Mouse (Mus musculus): ENCODE measurements around the gene Sirt1. TPM values are rescaled to one million over a fixed set of nuclear protein-coding genes. Genes with fewer than 3 reads are reported as not detected.

Sirt1 gene
- polyA plus RNA-seq, 2 experiments from 2014 or later: 6.3 to 9.3 TPM

GRCm38 (mm10) chr10:63313726-63314125, 67.8 kb downstream of the Sirt1 start:
- no peak for ATAC-seq

GRCm38 (mm10) chr10:63308582-63309366, 72.7 kb downstream of the Sirt1 start:
- peak; percentile 81 for ATAC-seq

GRCm38 (mm10) chr10:63302356-63302755, 79.1 kb downstream of the Sirt1 start:
- ATAC-seq: no peak

DNA sequence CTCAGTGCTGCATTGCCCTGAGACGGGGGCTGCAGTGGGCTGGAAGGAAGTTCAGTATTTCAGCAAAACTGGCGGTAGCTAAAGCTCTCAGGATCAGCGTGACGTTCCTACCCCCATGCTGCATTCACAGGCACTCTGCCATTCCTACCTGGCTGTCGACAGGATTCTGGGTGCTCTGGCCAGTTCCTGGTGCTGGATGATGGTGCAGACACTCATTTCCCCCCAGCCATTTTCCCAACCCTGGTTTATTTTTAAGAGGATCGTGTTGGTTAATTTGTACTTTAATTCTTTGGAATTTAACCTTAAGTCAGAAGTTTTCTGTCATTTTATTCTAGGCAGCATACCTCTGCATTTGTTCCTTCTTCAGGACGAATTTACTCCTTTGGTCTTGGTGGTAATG, 98.7 kb downstream of the Sirt1 start:
- ATAC-seq: no peak

DNA sequence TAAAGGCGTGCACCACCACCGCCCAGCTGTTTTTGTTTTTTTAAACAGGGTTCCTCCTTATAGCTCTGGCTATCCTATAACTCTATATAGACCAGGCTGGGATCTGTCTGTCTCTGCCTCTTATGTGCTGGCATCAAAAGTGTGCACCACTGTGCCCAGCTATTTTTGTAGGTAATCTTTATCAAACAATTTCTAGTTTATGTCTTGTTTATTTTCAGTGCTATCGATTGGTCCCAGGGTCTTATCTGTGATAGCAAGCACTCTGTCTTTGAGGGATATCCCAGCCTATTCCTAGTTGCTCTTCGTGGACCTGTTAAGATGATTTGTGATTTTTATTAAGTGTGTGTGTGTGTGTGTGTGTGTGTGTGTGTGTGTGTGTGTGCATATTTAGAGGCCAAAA, 99.1 kb downstream of the Sirt1 start:
- no peak for ATAC-seq

DNA sequence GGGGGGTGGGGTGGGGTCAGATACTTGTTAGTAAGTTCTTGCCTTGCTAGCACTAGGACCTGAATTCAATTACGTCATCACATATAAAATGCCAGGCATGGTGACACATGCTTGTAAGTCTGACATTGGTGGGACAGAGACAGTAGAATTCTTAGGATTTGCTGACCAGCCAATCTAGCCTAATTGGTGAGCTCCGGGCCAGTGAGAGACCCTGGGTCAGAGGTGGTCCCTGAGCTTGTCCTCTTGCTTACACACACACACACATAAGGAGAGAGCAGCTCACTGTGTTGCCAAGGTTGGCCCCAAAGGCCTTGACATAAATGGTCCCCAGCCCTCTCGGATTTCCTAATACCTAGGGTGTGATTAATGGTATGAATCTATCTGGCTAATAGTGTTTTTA, 101.7 kb downstream of the Sirt1 start:
- no peak for ATAC-seq

DNA sequence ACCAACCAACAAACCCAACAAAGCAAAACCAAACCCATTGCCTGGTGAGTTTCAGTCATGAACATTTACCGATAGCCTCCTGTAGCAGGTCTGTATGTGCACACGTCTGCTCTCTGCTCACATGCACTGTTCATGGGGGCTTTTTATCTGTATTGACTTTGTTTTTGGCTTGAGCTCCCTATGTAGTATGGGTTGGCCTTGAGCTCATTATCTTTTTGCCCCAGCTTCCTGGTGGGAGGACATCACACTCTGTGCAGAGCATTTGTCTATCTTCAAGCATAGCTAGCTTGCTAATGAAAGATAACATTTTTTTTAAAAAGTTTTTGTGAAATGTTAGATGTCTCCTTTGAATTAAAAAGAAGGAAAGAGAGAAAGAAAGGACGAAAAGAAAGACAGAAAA, 104.5 kb downstream of the Sirt1 start:
- no peak for ATAC-seq

- no peak for ATAC-seq
Measured at GRCm38 (mm10) chr10:63272868-63273267, 108.6 kb downstream of the Sirt1 start.

- ATAC-seq: no peak
Measured at GRCm38 (mm10) chr10:63272401-63272800, 109.1 kb downstream of the Sirt1 start.

Other genes with a start within 250 kb of the Sirt1 start
- not detected for gene Mypn, start 177.8 kb downstream of the Sirt1 start, polyA plus RNA-seq (2017; shearing (Covaris generic))
- gene Herc4, start 137.9 kb downstream of the Sirt1 start, polyA plus RNA-seq (2017; shearing (Covaris generic)): 100 to 1,000 TPM in 1 of 2 experiments, 10 to 100 TPM in 1; 70.4 to 105 TPM
- gene Dnajc12, start 739 bp upstream of the Sirt1 start, polyA plus RNA-seq (2017; shearing (Covaris generic)): 1 to 10 TPM; 6.0 to 8.6 TPM
- not detected for gene Gm7075, start 40.1 kb upstream of the Sirt1 start, polyA plus RNA-seq (2017; shearing (Covaris generic))
- under 1 TPM in 1 of 2 experiments, not detected in 1; 0.19 TPM for gene Ctnna3, start 48.4 kb upstream of the Sirt1 start, polyA plus RNA-seq (2017; shearing (Covaris generic))